ENCODE assay signal across 14 mouse cellular contexts in the genomic region with DNA sequence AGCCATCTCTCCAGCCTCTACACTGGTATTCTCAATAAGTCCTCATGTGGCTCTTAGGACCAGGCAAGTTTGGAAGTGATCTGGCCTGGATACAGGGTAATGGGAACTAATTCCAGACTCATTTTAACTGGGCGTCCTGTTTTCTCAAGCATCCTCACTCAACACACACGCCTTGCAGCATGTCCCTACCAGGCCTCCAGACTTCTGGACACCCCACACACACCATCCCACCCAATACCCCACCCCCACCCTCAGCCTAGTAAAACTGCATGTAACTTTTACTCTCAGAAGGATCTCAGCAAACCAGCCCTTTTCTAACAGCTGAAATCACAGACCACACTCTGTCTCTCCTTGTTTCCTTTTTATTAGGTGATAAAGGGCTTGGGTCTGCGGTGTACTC. TPM values are rescaled to one million over a fixed set of nuclear protein-coding genes. Genes with fewer than 3 reads are reported as not detected.
DNase-seq lines count a peak whose midpoint lies in the region; ATAC-seq and TF ChIP-seq lines count a peak whose summit lies in the region.
"Had no signal": no experiment of that assay in that cellular context is flagged by ENCODE, and none has a peak within 500 bp of the region (broad histone marks: within the 10 kb centered on the region; RNA-seq: fewer than 3 reads in every experiment).

No protein-coding gene starts in this region.

- no peaks in the 10 kb centered on the region for H3K36me3 ChIP-seq in forebrain, postnatal 0 days (ENCODE audit: insufficient read depth)
- no peaks in the 10 kb centered on the region for H3K36me3 ChIP-seq in forebrain, embryonic 15.5 days
- no peaks in the 10 kb centered on the region for H3K36me3 ChIP-seq in kidney, embryonic 16.5 days (ENCODE audit: insufficient read depth, low read length)
- no peaks in the 10 kb centered on the region for H3K36me3 ChIP-seq in kidney, embryonic 14.5 days (ENCODE audit: control insufficient read depth, insufficient read depth, low read length)
- H3K36me3 ChIP-seq in embryonic facial prominence, embryonic 12.5 days, result no peaks in the 10 kb centered on the region
- no peaks in the 10 kb centered on the region for H3K36me3 ChIP-seq in limb, embryonic 11.5 days (ENCODE audit: control insufficient read depth, insufficient read depth, low read length)
- H3K36me3 ChIP-seq: forebrain, embryonic 12.5 days had no signal

- no peak for TF ChIP-seq CTCF in forebrain, postnatal 0 days (IDR thresholded peaks at IDR 0.05; ENCODE audit: low read depth)

- no peak for DNase-seq in forebrain, postnatal 0 days
- DNase-seq in limb, embryonic 11.5 days (ENCODE audit: low spot score), result peak; percentile 24
- DNase-seq in thymus, postnatal 10 days (ENCODE audit: low spot score in 2 of 2), result no peak
- DNase-seq in ovary, postnatal 14 days (ENCODE audit: low spot score), result no peak
- DNase-seq: cerebellum, adult 11 months; liver, postnatal 0 days; thymus, adult 2 months had no signal

- no peak overlapping the region for H3K4me2 ChIP-seq in forebrain, postnatal 0 days (ENCODE audit: low read depth)
- no peak overlapping the region for H3K4me2 ChIP-seq in forebrain, embryonic 15.5 days (replicated peaks)
- H3K4me2 ChIP-seq in kidney, embryonic 16.5 days (replicated peaks; ENCODE audit: low read depth, low read length), result peak overlapping the region; percentile 32; the same call in 1 of the 2 replicates
- no peak overlapping the region; the same call in 1 of the 2 replicates for H3K4me2 ChIP-seq in kidney, embryonic 14.5 days (replicated peaks; ENCODE audit: low read depth, low read length)
- H3K4me2 ChIP-seq in embryonic facial prominence, embryonic 12.5 days (replicated peaks), result peak overlapping the region; percentile 29
- peak overlapping the region; percentile 24 for H3K4me2 ChIP-seq in limb, embryonic 11.5 days (ENCODE audit: low read depth, severe bottlenecking)
- H3K4me2 ChIP-seq: forebrain, embryonic 12.5 days had no signal

- H3K27ac ChIP-seq in forebrain, postnatal 0 days (ENCODE audit: low read depth, low read length), result 0 out of 2 replicates have a peak overlapping the region, but pooled peaks have one; percentile 4
- H3K27ac ChIP-seq in forebrain, embryonic 15.5 days (replicated peaks), result no peak overlapping the region
- H3K27ac ChIP-seq in kidney, embryonic 16.5 days (ENCODE audit: low read length), result no peak overlapping the region
- H3K27ac ChIP-seq in kidney, embryonic 14.5 days (ENCODE audit: low read depth, low read length), result no peak overlapping the region
- peak overlapping the region; percentile 80 for H3K27ac ChIP-seq in embryonic facial prominence, embryonic 12.5 days
- H3K27ac ChIP-seq in limb, embryonic 11.5 days (replicated peaks; ENCODE audit: low read depth, low read length), result 0 out of 2 replicates have a peak overlapping the region, but pooled peaks have one; percentile 69
- H3K27ac ChIP-seq: forebrain, embryonic 12.5 days; left cerebral cortex, adult 2 months had no signal

- no peak for ATAC-seq in forebrain, postnatal 0 days
- ATAC-seq in forebrain, embryonic 15.5 days (replicated peaks), result no peak
- no peak for ATAC-seq in kidney, embryonic 16.5 days (ENCODE audit: low FRiP score, low TSS enrichment)
- no peak for ATAC-seq in kidney, embryonic 14.5 days (ENCODE audit: low FRiP score, low TSS enrichment)
- no peak for ATAC-seq in embryonic facial prominence, embryonic 12.5 days (ENCODE audit: insufficient number of reproducible peaks, insufficient read depth, low FRiP score, low TSS enrichment)
- peak; percentile 26; the same call in 1 of the 2 replicates for ATAC-seq in limb, embryonic 11.5 days (ENCODE audit: insufficient number of reproducible peaks, low FRiP score, low TSS enrichment, low read depth)
- ATAC-seq: hindbrain, embryonic 16.5 days; liver, postnatal 0 days had no signal

- H3K9me3 ChIP-seq in forebrain, postnatal 0 days (ENCODE audit: low read length), result no peaks in the 10 kb centered on the region
- no peaks in the 10 kb centered on the region for H3K9me3 ChIP-seq in forebrain, embryonic 15.5 days
- H3K9me3 ChIP-seq in kidney, embryonic 16.5 days (ENCODE audit: low read length), result no peaks in the 10 kb centered on the region
- no peaks in the 10 kb centered on the region for H3K9me3 ChIP-seq in kidney, embryonic 14.5 days (ENCODE audit: control insufficient read depth, low read length)
- H3K9me3 ChIP-seq in embryonic facial prominence, embryonic 12.5 days, result no peaks in the 10 kb centered on the region
- H3K9me3 ChIP-seq in limb, embryonic 11.5 days (ENCODE audit: control insufficient read depth, low read length), result no peaks in the 10 kb centered on the region
- H3K9me3 ChIP-seq: forebrain, embryonic 12.5 days had no signal

- no peaks in the 10 kb centered on the region for H3K27me3 ChIP-seq in forebrain, postnatal 0 days (ENCODE audit: insufficient read depth, low read length)
- H3K27me3 ChIP-seq in forebrain, embryonic 15.5 days, result no peaks in the 10 kb centered on the region
- H3K27me3 ChIP-seq in kidney, embryonic 16.5 days (ENCODE audit: insufficient read depth, low read length), result no peaks in the 10 kb centered on the region
- no peaks in the 10 kb centered on the region for H3K27me3 ChIP-seq in kidney, embryonic 14.5 days (ENCODE audit: control insufficient read depth, insufficient read depth, low read length)
- no peaks in the 10 kb centered on the region for H3K27me3 ChIP-seq in embryonic facial prominence, embryonic 12.5 days
- no peaks in the 10 kb centered on the region for H3K27me3 ChIP-seq in limb, embryonic 11.5 days (ENCODE audit: control insufficient read depth, insufficient read depth, low read length)
- H3K27me3 ChIP-seq: forebrain, embryonic 12.5 days had no signal

- H3K4me1 ChIP-seq in forebrain, postnatal 0 days (ENCODE audit: insufficient read depth), result no peaks in the 10 kb centered on the region
- no peaks in the 10 kb centered on the region for H3K4me1 ChIP-seq in forebrain, embryonic 15.5 days
- H3K4me1 ChIP-seq in kidney, embryonic 16.5 days (ENCODE audit: insufficient read depth, low read length), result 0 out of 2 replicates have a peak, but pooled peaks cover 5% of the 10 kb centered on the region
- no peaks in the 10 kb centered on the region for H3K4me1 ChIP-seq in kidney, embryonic 14.5 days (ENCODE audit: control insufficient read depth, insufficient read depth, low read length)
- peaks cover 26% of the 10 kb centered on the region for H3K4me1 ChIP-seq in embryonic facial prominence, embryonic 12.5 days
- H3K4me1 ChIP-seq in limb, embryonic 11.5 days (ENCODE audit: control insufficient read depth, insufficient read depth, low read length), result peaks cover 13% of the 10 kb centered on the region
- H3K4me1 ChIP-seq: forebrain, embryonic 12.5 days had no signal

- 81% methylated on average over 3 of the region's 3 CpGs for WGBS in forebrain, postnatal 0 days
- WGBS in forebrain, embryonic 15.5 days, result 93% methylated on average over 3 of the region's 3 CpGs
- WGBS in kidney, embryonic 16.5 days, result 39% methylated on average over 3 of the region's 3 CpGs
- WGBS in kidney, embryonic 14.5 days, result 44% methylated on average over 3 of the region's 3 CpGs
- 67% methylated on average over 3 of the region's 3 CpGs for WGBS in embryonic facial prominence, embryonic 12.5 days
- WGBS in limb, embryonic 11.5 days, result 22% methylated on average over 3 of the region's 3 CpGs

- no peak overlapping the region for H3K4me3 ChIP-seq in forebrain, postnatal 0 days (ENCODE audit: low read depth, low read length)
- H3K4me3 ChIP-seq in forebrain, embryonic 15.5 days, result no peak overlapping the region
- H3K4me3 ChIP-seq in kidney, embryonic 16.5 days (ENCODE audit: low read length), result no peak overlapping the region
- H3K4me3 ChIP-seq in kidney, embryonic 14.5 days (ENCODE audit: low read length), result no peak overlapping the region
- H3K4me3 ChIP-seq in embryonic facial prominence, embryonic 12.5 days, result no peak overlapping the region
- H3K4me3 ChIP-seq in limb, embryonic 11.5 days (ENCODE audit: low read depth, low read length), result no peak overlapping the region
- H3K4me3 ChIP-seq: forebrain, embryonic 12.5 days; left cerebral cortex, adult 2 months had no signal

- H3K9ac ChIP-seq in forebrain, postnatal 0 days, result peak overlapping the region; percentile 1; the same call in 1 of the 2 replicates
- H3K9ac ChIP-seq in forebrain, embryonic 15.5 days (replicated peaks), result no peak overlapping the region
- no peak overlapping the region for H3K9ac ChIP-seq in kidney, embryonic 16.5 days (replicated peaks; ENCODE audit: low read length)
- H3K9ac ChIP-seq in kidney, embryonic 14.5 days (ENCODE audit: low read depth, low read length), result no peak overlapping the region
- H3K9ac ChIP-seq in embryonic facial prominence, embryonic 12.5 days, result no peak overlapping the region
- H3K9ac ChIP-seq in limb, embryonic 11.5 days (ENCODE audit: low read length), result 0 out of 2 replicates have a peak overlapping the region, but pooled peaks have one; percentile 32
- H3K9ac ChIP-seq: forebrain, embryonic 12.5 days; liver, postnatal 0 days had no signal

RNA-seq across cellular contexts. Expression of gene Fdx1, which starts 35.7 kb away (rescaled TPM):
- 22.8 and 23.0 TPM in 2 replicates for total RNA-seq in forebrain, postnatal 0 days (2014; rRNA removed)
- polyA plus RNA-seq in forebrain, postnatal 0 days (2015; fragmentation: Nextera tagmentation; extraction: Ambion mirVana), result 45.2 and 52.2 TPM in 2 replicates
- 44.4 and 44.9 TPM in 2 replicates for polyA plus RNA-seq in forebrain, embryonic 15.5 days (2015; fragmentation: Nextera tagmentation; extraction: Ambion mirVana)
- polyA plus RNA-seq in kidney, embryonic 16.5 days (2015; fragmentation: Nextera tagmentation; extraction: Ambion mirVana), result 114 and 119 TPM in 2 replicates
- 93.5 and 110 TPM in 2 replicates for polyA plus RNA-seq in kidney, embryonic 14.5 days (2014; fragmentation: Nextera tagmentation; extraction: Ambion mirVana)
- polyA plus RNA-seq in embryonic facial prominence, embryonic 12.5 days (2016; fragmentation: Nextera tagmentation; extraction: Ambion mirVana), result 66.1 and 67.8 TPM in 2 replicates
- 63.9 and 67.6 TPM in 2 replicates for polyA plus RNA-seq in limb, embryonic 11.5 days (2014; fragmentation: Nextera tagmentation; extraction: Ambion mirVana)

Comparison
In these comparisons a context has a peak if more than half of its experiments do, and no peak if none do; other contexts are left out.
1. H3K27ac ChIP-seq: peak in forebrain, postnatal 0 days (single experiment), embryonic facial prominence, embryonic 12.5 days (single experiment) and limb, embryonic 11.5 days (single experiment); none in forebrain, embryonic 15.5 days (single experiment), kidney, embryonic 16.5 days (single experiment) and kidney, embryonic 14.5 days (single experiment).
2. H3K4me2 ChIP-seq: peak in kidney, embryonic 16.5 days (single experiment), embryonic facial prominence, embryonic 12.5 days (single experiment) and limb, embryonic 11.5 days (single experiment); none in forebrain, postnatal 0 days (single experiment), forebrain, embryonic 15.5 days (single experiment) and kidney, embryonic 14.5 days (single experiment).
3. H3K9ac ChIP-seq: peak in forebrain, postnatal 0 days (single experiment) and limb, embryonic 11.5 days (single experiment); none in forebrain, embryonic 15.5 days (single experiment), kidney, embryonic 16.5 days (single experiment), kidney, embryonic 14.5 days (single experiment) and embryonic facial prominence, embryonic 12.5 days (single experiment).